Mouse (Mus musculus): ENCODE results near the gene Dync1li1.

DNA sequence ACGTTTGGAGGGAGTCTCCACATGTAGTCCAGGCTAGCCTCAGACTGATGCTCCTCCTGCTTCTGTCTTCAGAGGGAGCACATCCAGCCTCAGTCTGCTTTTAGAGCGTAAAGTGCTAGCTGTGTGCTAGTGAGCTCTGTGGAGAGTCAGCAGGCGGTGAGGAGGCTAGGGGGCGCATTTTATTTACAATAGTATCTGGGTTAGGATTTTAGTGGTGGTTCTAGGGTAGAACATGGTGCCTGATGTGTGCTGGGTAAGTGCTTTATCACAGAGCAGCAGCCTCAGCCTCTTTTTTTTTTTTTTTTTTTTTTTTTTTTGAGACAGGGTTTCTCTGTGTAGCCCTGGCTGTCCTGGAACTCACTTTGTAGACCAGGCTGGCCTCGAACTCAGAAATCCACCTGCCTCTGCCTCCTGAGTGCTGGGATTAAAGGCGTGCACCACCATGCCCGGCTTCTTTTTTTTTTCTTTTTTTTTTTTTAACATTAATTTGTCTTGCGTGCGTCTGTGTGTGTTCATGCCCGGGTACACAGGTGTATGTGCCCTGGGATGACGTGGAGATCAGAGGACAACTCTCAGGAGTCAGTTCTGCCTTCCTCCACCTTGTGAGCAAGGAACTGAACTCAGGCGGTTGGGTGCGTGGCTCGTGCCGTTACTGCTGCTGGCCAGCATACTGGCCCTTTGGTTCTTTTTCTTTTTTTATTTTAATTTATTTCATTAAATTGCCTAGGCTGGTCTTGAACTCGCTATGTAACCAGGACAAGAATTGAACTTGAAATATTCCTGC lies 11.5 kb downstream of the Dync1li1 start:
- TF ChIP-seq EP300 (IDR thresholded peaks at IDR 0.05; ENCODE audit: low read depth): no peak
- no peak for TF ChIP-seq CTCF (IDR thresholded peaks at IDR 0.05; ENCODE audit: low read depth)
